Mouse (Mus musculus): ENCODE measurements at regions not wholly inside any gene's neighbourhood (a gene's known extent, or its start where the extent isn't known, plus 50 kb on each side); places are given as distances from the start of the nearest gene placed in this dataset.

GRCm38 (mm10) chr5:54411275-54411904, 413.1 kb downstream of the Stim2 start:
- 29% methylated on average over 5 of the region's 5 CpGs for WGBS
- H3K27ac ChIP-seq (ENCODE audit: low read depth, low read length): no peak overlapping the region
- H3K9ac ChIP-seq (replicated peaks; ENCODE audit: low read length, poor library complexity, severe bottlenecking): no peak overlapping the region
- no peaks in the 10 kb centered on the region for H3K27me3 ChIP-seq (ENCODE audit: insufficient read depth, low read length)
- no peak for TF ChIP-seq CTCF (IDR thresholded peaks at IDR 0.05)
- no peak overlapping the region for H3K4me3 ChIP-seq (ENCODE audit: low read depth, low read length)
- H3K4me2 ChIP-seq (ENCODE audit: low read depth, low read length, poor library complexity, severe bottlenecking): no peak overlapping the region
- H3K4me1 ChIP-seq (ENCODE audit: insufficient read depth, low read length): no peaks in the 10 kb centered on the region
- ATAC-seq (ENCODE audit: low FRiP score) (no peak), DNase-seq (ENCODE audit: low spot score) (no peak)
- H3K36me3 ChIP-seq (ENCODE audit: insufficient read depth, low read length): no peaks in the 10 kb centered on the region
- no peaks in the 10 kb centered on the region for H3K9me3 ChIP-seq (ENCODE audit: low read length)

- Histone ChIP-seq H3K9ac (replicated peaks; ENCODE audit: low read length, poor library complexity, severe bottlenecking) (no peak overlapping the region), H3K27me3 (ENCODE audit: insufficient read depth, low read length) (no peaks in the 10 kb centered on the region), H3K27ac (ENCODE audit: low read depth, low read length) (no peak overlapping the region), H3K4me1 (ENCODE audit: insufficient read depth, low read length) (no peaks in the 10 kb centered on the region), H3K4me3 (ENCODE audit: low read depth, low read length) (no peak overlapping the region), H3K9me3 (ENCODE audit: low read length) (no peaks in the 10 kb centered on the region), H3K36me3 (ENCODE audit: insufficient read depth, low read length) (no peaks in the 10 kb centered on the region), H3K4me2 (ENCODE audit: low read depth, low read length, poor library complexity, severe bottlenecking) (no peak overlapping the region)
- 59% methylated on average over 5 of the region's 5 CpGs for WGBS
- ATAC-seq (ENCODE audit: low FRiP score) (no peak), DNase-seq (ENCODE audit: low spot score) (no peak)
- no peak for TF ChIP-seq CTCF (IDR thresholded peaks at IDR 0.05)
Observed at GRCm38 (mm10) chr5:54419811-54420470, 421.6 kb downstream of the Stim2 start.

- Histone ChIP-seq H3K4me3 (ENCODE audit: low read depth, low read length) (no peak overlapping the region), H3K36me3 (ENCODE audit: insufficient read depth, low read length) (no peaks in the 10 kb centered on the region), H3K27me3 (ENCODE audit: insufficient read depth, low read length) (no peaks in the 10 kb centered on the region), H3K4me1 (ENCODE audit: insufficient read depth, low read length) (no peaks in the 10 kb centered on the region), H3K4me2 (ENCODE audit: low read depth, low read length, poor library complexity, severe bottlenecking) (no peak overlapping the region), H3K9ac (replicated peaks; ENCODE audit: low read length, poor library complexity, severe bottlenecking) (no peak overlapping the region), H3K27ac (ENCODE audit: low read depth, low read length) (no peak overlapping the region), H3K9me3 (ENCODE audit: low read length) (no peaks in the 10 kb centered on the region)
- DNase-seq (ENCODE audit: low spot score): peak; percentile 32
- ATAC-seq (ENCODE audit: low FRiP score): no peak
- WGBS: 58% methylated on average over 1 of the region's 1 CpGs
- peak; percentile 65 for TF ChIP-seq CTCF (IDR thresholded peaks at IDR 0.05)
Observed at GRCm38 (mm10) chr5:54439286-54439685, 441.0 kb downstream of the Stim2 start.

- Histone ChIP-seq H3K9ac (replicated peaks; ENCODE audit: low read length, poor library complexity, severe bottlenecking) (no peak overlapping the region), H3K4me3 (ENCODE audit: low read depth, low read length) (no peak overlapping the region), H3K4me1 (ENCODE audit: insufficient read depth, low read length) (no peaks in the 10 kb centered on the region), H3K27me3 (ENCODE audit: insufficient read depth, low read length) (no peaks in the 10 kb centered on the region), H3K9me3 (ENCODE audit: low read length) (no peaks in the 10 kb centered on the region), H3K4me2 (ENCODE audit: low read depth, low read length, poor library complexity, severe bottlenecking) (no peak overlapping the region), H3K36me3 (ENCODE audit: insufficient read depth, low read length) (no peaks in the 10 kb centered on the region), H3K27ac (ENCODE audit: low read depth, low read length) (no peak overlapping the region)
- 42% methylated on average over 6 of the region's 6 CpGs for WGBS
- ATAC-seq (ENCODE audit: low FRiP score): no peak
- DNase-seq (ENCODE audit: low spot score): peak; percentile 31
- no peak for TF ChIP-seq CTCF (IDR thresholded peaks at IDR 0.05)
Observed at GRCm38 (mm10) chr5:54440794-54441447, 442.6 kb downstream of the Stim2 start.

GRCm38 (mm10) chr5:54441598-54441997, 443.3 kb downstream of the Stim2 start:
- Histone ChIP-seq H3K27me3 (ENCODE audit: insufficient read depth, low read length) (no peaks in the 10 kb centered on the region), H3K4me1 (ENCODE audit: insufficient read depth, low read length) (no peaks in the 10 kb centered on the region), H3K4me2 (ENCODE audit: low read depth, low read length, poor library complexity, severe bottlenecking) (no peak overlapping the region), H3K27ac (ENCODE audit: low read depth, low read length) (no peak overlapping the region), H3K9ac (replicated peaks; ENCODE audit: low read length, poor library complexity, severe bottlenecking) (no peak overlapping the region), H3K36me3 (ENCODE audit: insufficient read depth, low read length) (no peaks in the 10 kb centered on the region), H3K9me3 (ENCODE audit: low read length) (no peaks in the 10 kb centered on the region), H3K4me3 (ENCODE audit: low read depth, low read length) (no peak overlapping the region)
- DNase-seq (ENCODE audit: low spot score) (no peak), ATAC-seq (ENCODE audit: low FRiP score) (no peak)
- TF ChIP-seq CTCF (IDR thresholded peaks at IDR 0.05): no peak
- WGBS: 43% methylated on average over 4 of the region's 4 CpGs

- DNase-seq (ENCODE audit: low spot score) (no peak), ATAC-seq (ENCODE audit: low FRiP score) (no peak)
- no peaks in the 10 kb centered on the region for H3K4me1 ChIP-seq (ENCODE audit: insufficient read depth, low read length)
- H3K9ac ChIP-seq (replicated peaks; ENCODE audit: low read length, poor library complexity, severe bottlenecking): no peak overlapping the region
- no peaks in the 10 kb centered on the region for H3K9me3 ChIP-seq (ENCODE audit: low read length)
- H3K4me3 ChIP-seq (ENCODE audit: low read depth, low read length): no peak overlapping the region
- no peaks in the 10 kb centered on the region for H3K27me3 ChIP-seq (ENCODE audit: insufficient read depth, low read length)
- H3K4me2 ChIP-seq (ENCODE audit: low read depth, low read length, poor library complexity, severe bottlenecking): no peak overlapping the region
- TF ChIP-seq CTCF (IDR thresholded peaks at IDR 0.05): no peak
- no peaks in the 10 kb centered on the region for H3K36me3 ChIP-seq (ENCODE audit: insufficient read depth, low read length)
- 89% methylated on average over 1 of the region's 1 CpGs for WGBS
- H3K27ac ChIP-seq (ENCODE audit: low read depth, low read length): no peak overlapping the region
Observed at GRCm38 (mm10) chr5:54483916-54484315, 485.6 kb downstream of the Stim2 start.
